In genomic region chr14:31345367-31345766, GRCm38 (mm10) we compare ENCODE assay signal across 21 mouse cellular contexts.
"Had no signal": no experiment of that assay in that cellular context is flagged by ENCODE, and none has a peak within 500 bp of the region (broad histone marks: within the 10 kb centered on the region; RNA-seq: fewer than 3 reads in every experiment).

No protein-coding gene starts in this region.

- H3K27me3 ChIP-seq: lung, embryonic 15.5 days; midbrain, embryonic 12.5 days; midbrain, embryonic 15.5 days; neural tube, embryonic 12.5 days; neural tube, embryonic 15.5 days; stomach, embryonic 15.5 days had no signal

- ATAC-seq: intestine, postnatal 0 days; midbrain, embryonic 15.5 days had no signal

- H3K4me2 ChIP-seq: lung, embryonic 15.5 days; midbrain, embryonic 12.5 days; midbrain, embryonic 15.5 days; neural tube, embryonic 12.5 days; neural tube, embryonic 15.5 days; stomach, embryonic 15.5 days had no signal

- H3K9ac ChIP-seq: lung, embryonic 15.5 days; midbrain, embryonic 12.5 days; midbrain, embryonic 15.5 days; neural tube, embryonic 12.5 days; neural tube, embryonic 15.5 days; stomach, embryonic 15.5 days had no signal

- H3K4me3 ChIP-seq: layer of hippocampus, adult 2 months; left cerebral cortex, adult 2 months; lung, embryonic 15.5 days; midbrain, embryonic 12.5 days; midbrain, embryonic 15.5 days; neural tube, embryonic 12.5 days; neural tube, embryonic 15.5 days; stomach, embryonic 15.5 days had no signal

- H3K4me1 ChIP-seq: lung, embryonic 15.5 days; midbrain, embryonic 12.5 days; midbrain, embryonic 15.5 days; neural tube, embryonic 12.5 days; neural tube, embryonic 15.5 days; stomach, embryonic 15.5 days had no signal

- H3K9me3 ChIP-seq: lung, embryonic 15.5 days; midbrain, embryonic 12.5 days; midbrain, embryonic 15.5 days; neural tube, embryonic 12.5 days; neural tube, embryonic 15.5 days; stomach, embryonic 15.5 days had no signal

- H3K27ac ChIP-seq: kidney, postnatal 0 days; layer of hippocampus, adult 2 months; left cerebral cortex, adult 2 months; lung, embryonic 15.5 days; midbrain, embryonic 12.5 days; midbrain, embryonic 15.5 days; neural tube, embryonic 12.5 days; neural tube, embryonic 15.5 days; stomach, embryonic 15.5 days had no signal

- DNase-seq: kidney, adult 2 months; kidney, postnatal 25 days; layer of hippocampus, adult 9-11 months; layer of hippocampus, postnatal 36 days; lung, adult 18-20 months; lung, postnatal 10 days; lung, postnatal 36 days; right cerebral cortex, adult 18-20 months; right cerebral cortex, postnatal 14 days; right cerebral cortex, postnatal 4 days; thymus, postnatal 36 days had no signal
